Mouse (Mus musculus): Measurements from ENCODE around the gene Arpc2.

Gene Arpc2

DNA sequence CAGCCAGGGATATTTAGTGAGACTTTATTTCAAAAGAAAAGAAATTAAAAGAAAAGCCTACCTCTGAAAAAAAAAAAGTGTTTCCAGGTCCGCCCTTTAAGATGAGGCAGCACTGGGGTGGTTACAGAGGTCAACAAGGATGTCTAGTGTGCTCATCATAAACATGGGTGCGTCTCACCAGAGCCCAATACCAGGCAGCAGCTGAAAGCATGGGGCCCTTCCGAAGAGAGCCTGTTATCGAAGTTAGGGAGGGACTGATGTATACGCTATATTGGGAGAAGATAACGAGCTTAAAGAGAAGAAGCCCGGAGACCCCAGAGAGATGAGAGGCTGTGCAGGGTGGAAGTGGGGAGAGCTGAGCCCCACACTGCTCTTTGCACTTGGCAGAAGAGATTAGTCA lies 3.3 kb downstream of the Arpc2 start:
- DNase-seq (ENCODE audit: low read depth, low spot score) = peak; percentile 54

DNA sequence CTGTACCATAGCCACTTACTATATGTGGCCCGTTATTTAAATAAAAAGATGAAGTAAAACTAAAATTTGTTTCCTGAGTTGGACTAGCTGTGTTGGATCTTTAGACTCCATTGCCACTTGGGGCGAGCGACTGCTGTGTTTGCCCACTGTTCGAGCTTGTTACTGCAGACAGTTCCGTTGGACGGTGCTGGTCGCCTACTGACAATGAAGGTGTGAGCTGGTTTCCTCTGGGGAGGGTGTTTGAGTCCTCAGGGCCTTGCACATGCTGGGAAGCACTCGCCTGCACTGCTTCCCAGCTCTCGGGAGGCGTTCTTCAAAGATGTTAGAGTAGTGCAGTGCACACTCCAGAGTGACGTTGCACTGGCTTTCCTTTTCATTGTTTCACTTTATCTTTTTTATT lies 3.7 kb downstream of the Arpc2 start:
- peak; percentile 36 for DNase-seq (ENCODE audit: low read depth, low spot score)

DNA sequence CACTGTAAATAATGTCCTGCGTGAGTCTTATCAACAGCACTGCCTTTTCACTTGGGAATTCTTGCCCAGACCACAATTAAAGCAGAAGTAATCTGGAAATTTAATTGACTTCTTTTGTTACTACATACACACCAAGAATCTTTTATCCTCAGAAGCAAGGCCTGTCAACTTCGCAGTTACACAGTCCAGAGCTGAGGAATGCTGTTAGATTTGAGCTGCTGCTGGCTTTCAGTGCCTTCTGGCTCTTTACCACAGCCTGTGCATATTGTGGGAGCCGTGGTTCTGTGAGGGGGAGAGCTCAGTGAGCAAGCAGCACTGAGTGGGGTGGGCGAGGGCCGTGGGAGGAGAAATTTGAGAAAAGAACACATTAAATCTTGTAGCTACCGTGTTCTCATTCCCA lies 4.4 kb downstream of the Arpc2 start:
- DNase-seq (ENCODE audit: low read depth, low spot score) = no peak

DNA sequence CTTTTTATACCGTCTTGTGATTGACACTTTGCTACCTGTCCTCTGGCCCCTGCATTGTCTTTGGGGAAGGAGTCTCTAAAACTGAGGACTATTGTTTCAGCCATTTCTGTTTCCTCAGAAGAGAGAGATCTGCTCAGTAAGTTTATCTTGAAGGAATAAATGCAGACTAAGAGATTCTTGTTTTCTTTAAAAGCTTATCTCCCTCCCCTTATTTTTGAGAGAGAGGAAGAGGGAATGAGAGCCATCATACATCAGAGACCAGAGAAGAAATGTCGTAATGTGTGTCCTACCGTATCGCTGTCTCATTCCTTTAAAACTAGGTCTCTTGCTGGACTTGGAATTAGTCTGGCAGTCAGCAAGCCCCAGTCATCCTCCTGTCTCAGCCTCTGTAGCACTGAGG lies 4.9 kb downstream of the Arpc2 start:
- no peak for DNase-seq (ENCODE audit: low read depth, low spot score)

DNA sequence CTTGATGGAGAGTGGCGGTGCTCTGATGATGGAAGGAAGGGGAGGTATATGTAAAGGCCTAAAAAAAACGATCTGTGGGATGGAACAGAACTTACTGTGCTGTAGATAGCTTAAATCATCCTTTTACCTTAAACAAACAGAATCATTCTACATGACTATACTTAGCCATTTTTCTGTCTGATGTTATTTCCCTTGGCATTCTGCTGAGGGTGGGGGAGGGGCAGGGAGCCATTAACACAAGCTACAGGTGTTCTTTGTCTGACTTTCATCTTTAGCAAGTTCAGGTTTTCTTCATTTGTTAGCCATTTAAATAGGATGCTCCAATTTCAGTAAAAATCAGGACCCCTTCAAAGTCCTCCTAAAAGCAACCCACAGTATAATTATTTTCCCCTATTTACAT lies 9.6 kb downstream of the Arpc2 start:
- DNase-seq (ENCODE audit: low read depth, low spot score) = peak; percentile 42

DNA sequence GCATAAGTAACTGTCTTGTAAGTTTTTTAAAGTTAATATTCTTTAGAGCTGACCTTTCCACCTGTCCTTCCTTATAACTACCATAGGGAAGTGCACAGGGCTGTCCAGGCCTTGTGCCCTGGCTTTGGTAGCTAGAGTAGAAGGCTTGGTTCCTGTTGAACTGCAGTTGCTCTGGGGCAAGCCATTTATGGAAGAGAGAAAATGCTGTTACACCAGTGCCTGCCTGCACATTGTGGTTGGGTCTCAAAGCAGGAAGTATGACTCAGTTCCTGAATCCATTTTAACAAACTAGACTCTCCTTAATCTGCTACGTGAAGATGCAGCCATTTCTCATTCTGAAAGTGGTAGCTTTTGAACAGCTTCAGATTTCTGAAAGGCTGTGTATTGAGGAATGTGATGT lies 12.9 kb downstream of the Arpc2 start:
- peak; percentile 87 for DNase-seq (ENCODE audit: low read depth, low spot score)

DNA sequence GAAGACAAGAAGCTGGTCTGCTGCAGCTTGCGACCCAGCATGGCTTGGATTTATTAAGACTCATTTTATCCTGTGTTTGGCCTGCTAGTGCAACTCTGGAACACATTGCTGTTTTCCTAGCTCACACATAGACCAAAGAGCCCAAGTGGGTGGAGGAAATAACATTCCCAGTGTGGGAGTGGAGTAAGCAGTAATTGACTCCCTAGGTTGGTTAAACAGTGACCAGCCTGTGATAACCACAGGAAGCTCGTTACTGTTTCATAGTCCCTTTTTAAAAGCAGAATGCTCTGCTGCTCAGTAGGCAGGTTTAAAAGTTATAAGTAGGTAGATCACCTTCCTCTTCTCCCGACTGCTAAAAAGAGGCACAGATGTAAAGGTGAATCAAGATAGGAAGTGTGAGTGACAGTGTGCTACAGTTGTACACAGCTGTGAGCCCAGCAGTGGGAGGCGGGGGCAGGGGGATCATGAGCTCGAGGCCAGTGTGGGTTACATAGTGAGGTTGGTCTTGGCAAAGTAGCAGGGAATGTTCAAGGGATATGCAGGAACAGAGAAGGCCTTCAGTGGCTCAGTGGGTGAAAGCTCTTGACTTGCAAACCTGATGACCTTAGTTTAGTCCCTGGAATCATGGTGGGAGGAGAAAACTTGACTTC lies 13.6 kb downstream of the Arpc2 start:
- no peak for DNase-seq (ENCODE audit: low read depth, low spot score)

DNA sequence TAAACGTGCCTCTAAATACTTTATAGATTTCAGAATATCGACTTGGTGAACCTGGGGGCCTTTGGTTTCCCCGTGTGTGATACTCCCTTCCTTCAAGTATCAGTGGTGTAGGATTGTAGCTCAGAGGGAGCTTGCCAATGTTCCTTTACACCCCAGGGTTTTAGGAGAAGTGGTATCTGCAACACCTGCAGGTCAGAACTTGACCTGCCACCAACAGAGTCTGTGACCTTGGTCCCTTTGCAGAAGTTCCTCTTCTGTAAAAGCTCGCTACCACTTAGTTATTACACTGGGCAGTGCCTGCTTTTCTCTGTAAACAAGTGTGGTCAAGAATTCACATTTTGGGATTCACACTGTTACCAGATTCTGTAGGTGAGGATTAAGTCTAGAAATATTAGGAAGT lies 14.2 kb downstream of the Arpc2 start:
- DNase-seq (ENCODE audit: low read depth, low spot score) = no peak

DNA sequence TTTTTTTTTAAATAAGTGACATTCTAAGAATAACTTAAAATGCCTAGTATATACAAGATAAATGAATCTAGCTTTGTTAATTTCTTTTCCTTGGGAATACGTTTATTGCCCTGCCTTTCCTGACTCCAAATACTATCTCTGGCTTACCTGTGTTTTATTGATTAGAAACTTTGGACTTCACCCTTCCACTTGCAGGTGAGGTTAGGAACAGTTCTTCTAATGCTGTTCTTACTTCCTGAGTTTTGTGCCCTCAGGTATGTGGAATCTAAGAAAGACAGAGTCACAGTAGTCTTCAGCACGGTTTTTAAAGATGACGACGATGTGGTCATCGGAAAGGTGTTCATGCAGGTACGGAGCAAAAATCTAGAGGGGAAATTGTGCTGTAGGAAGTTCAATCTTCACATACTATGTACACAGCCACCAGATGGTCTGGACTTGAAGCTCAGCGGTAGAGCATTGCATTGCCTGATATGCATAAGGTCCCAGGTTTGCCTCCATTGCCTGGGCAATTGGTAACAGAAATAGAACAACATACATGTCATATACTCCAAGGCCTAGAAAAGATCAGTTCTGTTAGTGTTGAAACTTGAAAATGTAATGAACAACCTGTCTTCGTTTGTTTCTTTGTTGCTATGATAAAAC lies 19.9 kb downstream of the Arpc2 start:
- DNase-seq (ENCODE audit: low read depth, low spot score) = no peak

DNA sequence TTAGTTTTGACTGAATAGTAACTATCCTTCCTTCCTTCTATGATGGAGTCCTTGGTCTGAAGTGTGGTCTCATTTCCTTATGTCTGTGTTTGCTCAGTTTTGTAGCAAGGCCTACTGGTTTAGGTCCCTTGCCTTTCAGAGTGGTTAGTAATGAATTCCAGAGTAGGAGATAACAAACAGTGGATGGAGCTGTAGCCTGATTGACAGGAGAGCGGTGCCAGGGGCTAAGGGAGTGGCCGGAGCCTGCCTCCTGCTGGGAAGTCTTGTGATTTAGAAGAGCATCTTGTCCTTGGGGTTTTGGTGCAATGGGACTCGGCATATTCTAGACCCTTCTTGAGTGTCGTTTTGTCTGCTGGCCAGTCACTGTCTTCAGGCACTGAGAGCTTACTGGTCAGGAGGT lies 20.9 kb downstream of the Arpc2 start:
- DNase-seq (ENCODE audit: low read depth, low spot score) = no peak

DNA sequence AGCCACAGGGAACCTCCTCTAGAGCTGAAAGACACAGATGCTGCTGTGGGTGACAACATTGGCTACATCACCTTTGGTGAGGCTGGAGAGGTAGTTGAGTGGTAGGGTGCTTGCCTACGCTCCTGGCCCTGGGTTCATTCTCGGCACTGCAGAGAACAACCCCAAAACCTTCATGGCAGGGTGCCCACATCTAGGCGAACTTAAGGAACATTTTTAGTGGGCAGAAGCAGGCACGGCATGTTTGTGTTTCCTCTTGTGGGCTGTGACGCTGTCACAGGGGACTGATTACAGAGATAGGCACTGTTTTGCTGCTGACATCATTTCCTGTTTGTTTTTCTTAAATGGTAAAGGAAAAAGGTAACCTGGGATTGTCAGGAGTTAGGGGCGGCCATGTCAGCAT lies 26.6 kb downstream of the Arpc2 start:
- peak; percentile 90 for DNase-seq (ENCODE audit: low read depth, low spot score)

DNA sequence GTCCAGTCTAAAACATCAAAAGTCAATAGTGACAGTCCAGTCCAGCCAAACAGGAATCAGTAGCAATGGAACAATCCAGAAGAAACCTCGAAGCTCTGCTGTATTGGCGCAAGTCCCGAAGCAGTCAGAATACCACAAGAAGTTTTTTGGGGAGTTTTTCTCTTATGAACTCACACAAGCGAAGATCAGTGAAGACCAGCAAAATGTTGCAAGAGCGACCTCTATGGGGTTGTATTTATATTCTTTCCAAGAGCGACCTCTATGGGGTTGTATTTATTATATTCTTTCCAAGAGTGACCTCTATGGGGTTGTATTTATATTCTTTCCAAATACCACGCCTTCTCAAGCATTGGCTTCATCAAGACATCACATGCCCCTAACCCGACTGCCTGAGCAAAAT lies 32.9 kb downstream of the Arpc2 start:
- peak; percentile 32 for DNase-seq (ENCODE audit: low read depth, low spot score)

DNA sequence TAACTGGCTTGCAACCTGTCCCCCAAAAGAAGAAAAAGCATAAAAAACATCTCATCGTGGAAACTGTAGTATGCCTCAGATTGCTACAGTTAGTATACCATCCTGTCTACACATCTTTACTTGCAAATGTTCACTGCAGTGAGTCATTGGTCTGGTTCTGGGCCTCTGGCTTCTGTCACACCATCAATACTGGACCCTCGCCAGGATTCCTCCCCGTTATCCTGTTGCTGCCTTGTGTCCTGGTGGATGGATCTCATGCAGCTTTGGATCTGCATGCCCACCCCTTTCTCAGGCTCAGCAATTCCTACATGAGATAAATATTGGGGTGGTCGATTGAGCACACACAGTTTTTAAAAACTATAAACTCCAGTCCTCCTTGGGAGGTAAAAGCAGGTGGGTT lies 35.8 kb downstream of the Arpc2 start:
- DNase-seq (ENCODE audit: low read depth, low spot score) = no peak

DNA sequence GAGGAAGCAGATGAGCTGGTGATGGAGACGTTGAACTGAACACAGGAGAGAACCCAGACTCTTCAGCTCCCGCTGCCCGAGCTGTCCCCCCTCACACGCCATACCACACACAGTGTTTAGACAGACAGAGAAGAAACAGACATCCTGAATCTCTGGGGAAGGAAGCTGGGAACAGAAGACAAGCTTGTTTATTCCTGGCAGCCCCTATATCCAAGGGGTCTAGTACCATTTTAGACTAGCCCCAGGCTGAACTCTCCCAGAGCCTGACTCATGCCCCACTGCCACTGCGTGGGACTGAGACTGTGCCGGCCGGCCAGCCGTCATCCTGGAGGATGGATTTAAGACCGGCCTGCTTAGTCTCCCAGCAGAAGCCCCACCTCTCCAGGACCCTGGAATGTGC lies 39.1 kb downstream of the Arpc2 start:
- no peak for DNase-seq (ENCODE audit: low read depth, low spot score)

DNA sequence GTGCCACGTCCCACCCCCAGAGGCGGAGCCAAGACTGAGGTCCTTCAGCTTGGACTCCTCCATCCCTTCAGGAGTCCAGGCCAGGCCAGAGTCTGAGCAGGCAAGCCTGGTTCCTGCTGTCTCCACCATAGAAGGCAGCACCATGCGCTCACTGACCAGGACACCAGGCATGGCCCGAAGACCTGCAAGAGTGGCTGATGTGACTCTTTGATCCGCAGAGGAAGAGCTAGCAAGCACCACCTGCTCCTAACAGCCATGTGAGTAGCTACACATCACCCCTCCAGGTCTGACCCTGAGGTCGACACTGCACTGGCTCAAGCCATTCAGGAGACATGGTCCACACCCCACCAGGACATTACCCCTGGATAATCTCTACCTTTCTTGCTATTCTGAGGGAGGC lies 41.2 kb downstream of the Arpc2 start:
- no peak for DNase-seq (ENCODE audit: low read depth, low spot score)

DNA sequence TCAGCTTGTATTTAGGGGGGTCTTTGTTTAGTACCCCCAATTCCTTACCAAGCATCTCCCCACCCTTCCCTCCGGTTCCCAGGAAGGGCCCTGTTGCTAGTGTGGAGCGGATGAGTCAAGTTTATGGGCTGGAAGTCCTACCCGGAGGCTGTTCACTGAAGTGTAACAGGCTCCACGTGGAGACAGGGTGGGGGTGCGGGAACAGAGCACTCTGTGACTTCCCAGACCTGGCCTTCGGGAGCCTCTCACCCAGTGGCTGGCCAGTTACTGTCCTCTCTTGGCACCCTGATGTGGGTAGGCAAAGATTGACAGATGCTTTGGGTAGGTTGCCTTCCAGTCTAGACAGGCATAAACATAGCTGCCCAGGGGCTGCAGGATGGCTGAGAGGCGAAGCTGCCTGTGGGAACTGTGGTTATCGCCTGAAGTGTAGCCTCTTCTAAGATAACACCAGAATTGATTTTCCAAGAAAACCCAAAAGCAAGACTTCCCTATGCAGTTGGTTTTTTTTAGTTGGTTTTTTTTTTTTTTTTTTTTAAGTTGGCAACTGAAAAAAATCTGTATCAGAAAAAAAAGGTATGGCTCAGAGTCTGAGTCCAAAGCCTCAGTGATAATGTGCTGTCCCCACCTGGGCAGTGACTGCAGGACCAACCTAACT lies 42.1 kb downstream of the Arpc2 start:
- no peak for DNase-seq (ENCODE audit: low read depth, low spot score)

DNA sequence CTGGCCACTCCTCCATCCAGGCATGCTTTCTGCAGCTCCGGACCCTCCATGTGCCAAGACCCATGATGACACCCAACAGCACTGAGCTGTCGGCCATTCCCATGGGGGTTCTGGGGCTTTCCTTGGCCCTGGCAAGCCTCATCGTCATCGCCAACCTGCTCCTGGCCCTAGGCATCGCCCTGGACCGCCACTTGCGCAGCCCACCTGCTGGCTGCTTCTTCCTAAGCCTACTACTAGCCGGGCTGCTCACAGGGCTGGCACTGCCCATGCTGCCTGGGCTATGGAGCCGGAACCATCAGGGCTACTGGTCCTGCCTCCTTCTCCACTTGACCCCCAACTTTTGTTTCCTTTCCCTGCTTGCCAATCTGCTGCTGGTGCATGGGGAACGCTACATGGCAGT lies 42.7 kb downstream of the Arpc2 start, which contains the start of gene Gpbar1:
Gene Gpbar1, plus strand, starts transcription at position 13 of the 400 bp plus-strand sequence.
- no peak for DNase-seq (ENCODE audit: low read depth, low spot score)

DNA sequence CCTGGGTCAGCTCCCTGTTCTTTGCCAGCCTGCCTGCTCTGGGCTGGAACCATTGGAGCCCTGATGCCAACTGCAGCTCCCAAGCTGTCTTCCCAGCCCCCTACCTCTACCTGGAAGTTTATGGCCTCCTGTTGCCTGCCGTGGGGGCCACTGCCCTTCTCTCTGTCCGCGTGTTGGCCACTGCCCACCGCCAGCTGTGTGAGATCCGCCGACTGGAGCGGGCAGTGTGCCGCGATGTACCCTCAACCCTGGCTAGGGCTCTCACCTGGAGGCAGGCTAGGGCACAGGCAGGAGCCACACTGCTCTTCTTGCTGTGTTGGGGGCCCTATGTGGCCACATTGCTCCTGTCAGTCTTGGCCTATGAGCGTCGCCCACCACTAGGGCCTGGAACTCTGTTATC lies 43.1 kb downstream of the Arpc2 start:
- no peak for DNase-seq (ENCODE audit: low read depth, low spot score)

DNA sequence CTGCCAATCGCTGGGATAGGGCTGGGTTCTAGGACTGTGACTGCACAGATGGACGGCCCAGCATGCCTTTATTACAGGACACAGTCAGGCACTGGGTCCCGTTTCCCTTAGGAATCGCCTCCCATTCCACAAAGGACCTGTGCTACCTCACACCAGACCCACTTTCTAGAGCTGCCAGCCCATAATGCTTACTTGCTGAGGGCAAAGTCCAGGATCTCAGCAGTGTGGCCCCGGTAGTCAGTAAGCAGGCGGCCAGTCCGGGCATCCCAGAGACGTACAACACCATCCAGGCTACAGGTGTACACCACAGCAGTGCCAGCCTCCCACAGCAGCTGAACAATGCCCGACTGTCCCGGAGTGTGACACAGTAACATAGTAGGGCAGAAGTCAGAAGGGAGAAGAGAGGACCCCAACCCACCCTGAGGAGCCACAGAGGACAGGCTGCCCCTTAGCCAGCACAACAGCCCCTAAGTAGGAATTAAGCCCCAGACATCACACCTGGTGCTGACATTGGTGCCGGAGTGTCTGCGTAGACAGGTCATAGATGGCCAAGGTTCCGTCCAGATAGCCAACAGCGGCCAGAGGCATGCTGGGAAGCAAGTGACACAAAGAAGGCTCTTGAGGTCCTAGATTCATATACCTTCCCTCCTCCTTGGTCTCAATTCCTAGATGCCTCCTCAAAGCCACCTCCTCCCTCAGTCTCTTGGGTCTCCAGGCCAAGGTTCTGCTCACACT lies 44.9 kb downstream of the Arpc2 start:
- no peak for DNase-seq (ENCODE audit: low read depth, low spot score)

DNA sequence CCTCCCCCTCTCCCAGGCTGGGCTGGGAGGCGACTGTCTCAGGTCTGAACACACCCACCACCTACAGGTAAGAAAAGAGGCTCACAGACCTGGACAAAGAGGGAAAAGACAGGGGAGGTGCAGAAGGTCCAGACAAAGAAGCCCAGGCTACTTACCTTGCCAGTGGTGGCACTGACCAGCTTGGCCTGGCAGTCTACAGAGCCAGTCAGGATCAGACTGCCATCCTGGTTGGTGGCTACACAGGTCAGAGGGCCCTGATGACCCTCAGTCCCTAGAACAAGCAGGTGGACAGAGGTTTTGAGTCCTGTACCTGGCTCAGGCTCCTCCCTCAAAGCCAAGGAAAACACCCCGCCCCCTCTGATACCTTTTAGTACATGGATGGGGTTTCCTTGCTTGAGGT lies 45.5 kb downstream of the Arpc2 start:
- DNase-seq (ENCODE audit: low read depth, low spot score) = no peak

DNA sequence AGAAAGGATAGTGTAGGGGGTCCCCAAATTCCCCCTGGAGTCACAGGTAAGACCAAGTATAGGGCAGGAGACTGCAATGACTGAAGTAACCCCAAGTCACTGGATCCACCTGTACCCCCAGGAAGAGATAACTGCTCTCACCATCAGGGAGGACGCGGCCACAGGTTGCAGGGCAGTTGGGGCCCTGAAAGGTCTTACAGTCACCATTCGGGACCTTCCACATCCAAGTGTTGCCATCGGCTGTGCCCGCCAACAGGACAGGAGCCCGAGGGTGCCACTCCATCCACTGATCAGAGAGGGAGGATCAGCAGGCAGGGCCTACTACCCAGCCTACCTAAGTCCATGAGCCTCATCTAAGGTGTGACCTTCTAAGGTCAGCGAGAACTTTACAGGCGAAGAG lies 46.0 kb downstream of the Arpc2 start:
- DNase-seq (ENCODE audit: low read depth, low spot score) = no peak

DNA sequence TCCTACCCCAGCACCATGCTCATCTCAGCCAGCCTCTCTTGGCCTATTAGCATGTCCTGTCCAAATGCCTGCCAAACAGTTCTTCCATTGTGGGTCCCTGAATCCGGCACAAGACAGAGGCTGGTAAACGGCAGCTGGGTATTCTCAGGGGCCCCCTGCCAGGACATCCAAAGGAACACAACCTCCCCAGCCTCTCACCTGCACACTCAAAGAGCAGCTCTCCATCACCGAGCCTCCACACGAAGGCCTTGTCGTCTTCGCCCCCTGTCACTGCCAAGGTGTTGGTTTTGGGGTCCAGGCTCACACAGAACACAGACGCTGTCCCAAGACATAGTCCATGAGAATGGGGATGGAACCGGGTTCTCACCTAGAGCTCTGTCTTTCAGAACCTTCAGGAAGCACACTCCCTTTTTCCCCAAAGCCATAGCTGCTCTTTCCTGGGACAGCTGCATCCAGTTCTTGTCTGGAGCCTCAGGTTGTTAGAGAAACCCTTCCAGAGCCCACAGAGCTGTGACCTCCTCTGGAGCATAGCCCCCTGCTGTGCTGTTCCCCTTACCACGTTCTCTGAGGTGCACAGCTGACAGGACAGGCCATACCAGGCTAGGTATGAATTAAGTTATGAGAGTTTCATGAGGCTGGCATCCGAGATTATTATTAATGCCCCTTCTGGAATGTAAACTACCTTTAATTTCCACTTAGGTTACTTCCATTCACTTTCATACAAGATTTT lies 47.2 kb downstream of the Arpc2 start:
- DNase-seq (ENCODE audit: low read depth, low spot score) = no peak
